Mouse (Mus musculus): ENCODE measurements around the gene Shroom4.

Gene Shroom4

DNA sequence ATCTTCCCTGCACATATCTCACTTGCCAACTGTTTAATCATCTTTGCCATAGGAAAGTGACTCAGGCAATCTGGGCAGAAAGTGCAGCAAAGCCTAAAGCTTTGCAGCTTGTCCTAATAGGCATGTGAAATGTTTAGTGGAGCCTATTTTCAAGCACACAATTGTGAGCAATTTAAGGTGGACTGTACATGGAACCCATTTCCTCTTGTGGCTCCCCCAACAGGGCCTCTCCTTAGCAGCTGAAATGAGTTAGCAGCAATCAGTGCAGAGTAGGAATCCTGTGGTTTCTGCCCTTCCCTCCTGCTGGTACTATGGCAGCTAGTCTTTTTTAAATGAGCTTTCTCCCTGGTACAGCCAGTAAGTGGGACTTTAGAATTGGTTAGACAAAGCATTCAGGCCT is 95.8 kb downstream of the Shroom4 start:
- DNase-seq (ENCODE audit: low spot score in 2 of 2), result no peak

DNA sequence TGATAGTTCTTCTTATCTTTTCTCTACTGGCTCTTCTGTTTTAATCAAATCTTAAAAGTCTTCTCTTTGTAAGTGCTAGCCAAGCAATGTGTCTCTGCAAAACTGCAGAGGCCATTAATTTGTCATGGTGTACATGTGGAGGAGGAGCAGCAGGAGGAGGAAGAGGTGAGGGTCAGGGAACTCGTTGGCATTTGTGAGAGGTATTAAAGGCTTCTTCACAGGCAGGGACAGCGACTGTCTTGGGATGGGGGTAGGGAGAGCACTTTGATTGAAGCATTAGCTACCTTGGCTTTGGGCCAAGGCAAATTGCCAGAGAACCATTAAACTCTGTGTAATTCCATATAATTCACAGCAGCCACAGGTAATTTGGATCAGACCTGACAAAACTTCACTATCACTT is 96.7 kb downstream of the Shroom4 start:
- no peak for DNase-seq (ENCODE audit: low spot score in 2 of 2)

DNA sequence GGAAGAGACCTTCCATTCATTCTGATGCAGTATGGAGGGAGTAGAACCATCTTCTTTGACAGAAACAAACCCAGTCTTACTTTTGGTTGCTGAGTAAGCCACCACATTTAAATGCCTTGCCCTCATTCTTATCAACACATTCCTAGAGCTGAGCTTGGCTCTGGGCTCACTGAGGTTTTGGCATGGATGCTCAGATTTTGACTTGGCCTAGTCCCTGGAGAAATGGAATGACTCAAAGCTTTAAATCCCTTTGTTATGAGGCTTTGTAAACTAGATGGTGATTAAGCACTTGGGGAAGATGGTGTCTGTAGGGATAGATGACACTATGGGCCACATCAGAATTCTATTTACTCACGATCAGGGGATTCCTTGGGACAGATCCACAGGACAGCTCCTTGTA is 102.2 kb downstream of the Shroom4 start:
- no peak for DNase-seq (ENCODE audit: low spot score in 2 of 2)

DNA sequence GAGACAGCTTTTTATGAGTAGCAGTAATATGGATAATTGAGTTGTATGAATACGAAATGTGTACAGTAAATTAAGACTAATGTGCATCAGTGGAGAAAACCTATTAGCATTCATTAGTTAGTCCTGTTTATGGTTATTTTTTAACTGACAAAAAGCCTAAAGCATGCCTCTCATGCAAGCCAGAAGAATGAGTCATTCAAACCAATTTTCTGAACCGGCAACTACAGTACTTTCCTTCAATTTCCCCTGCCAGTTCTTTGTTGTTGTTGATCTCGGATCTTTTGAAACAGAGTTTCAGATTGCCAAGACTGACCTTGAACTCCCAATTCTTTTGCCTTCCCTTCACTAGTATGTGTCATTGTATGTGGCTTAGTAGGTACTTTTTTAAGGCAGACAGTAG is 117.6 kb downstream of the Shroom4 start:
- DNase-seq (ENCODE audit: low spot score in 2 of 2), result no peak

DNA sequence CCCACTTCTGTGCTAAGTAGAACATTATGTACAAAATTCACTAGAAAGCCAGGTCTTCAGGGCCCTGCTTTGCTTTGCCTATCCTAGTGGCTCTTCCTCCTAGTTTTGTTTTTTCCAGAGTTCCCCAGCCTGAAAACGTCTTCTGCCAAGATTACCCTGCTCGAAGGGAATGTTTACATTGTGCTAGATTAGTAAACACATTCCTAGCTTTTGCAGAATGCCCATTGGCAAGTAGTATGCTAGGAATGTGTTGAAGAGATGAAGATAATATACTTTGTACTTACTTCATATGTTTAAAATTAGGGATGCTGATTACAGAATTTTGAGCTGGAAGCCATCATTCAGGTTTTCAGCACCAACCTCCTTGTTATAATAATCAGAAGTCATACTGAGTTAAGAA is 118.8 kb downstream of the Shroom4 start:
- no peak for DNase-seq (ENCODE audit: low spot score in 2 of 2)

DNA sequence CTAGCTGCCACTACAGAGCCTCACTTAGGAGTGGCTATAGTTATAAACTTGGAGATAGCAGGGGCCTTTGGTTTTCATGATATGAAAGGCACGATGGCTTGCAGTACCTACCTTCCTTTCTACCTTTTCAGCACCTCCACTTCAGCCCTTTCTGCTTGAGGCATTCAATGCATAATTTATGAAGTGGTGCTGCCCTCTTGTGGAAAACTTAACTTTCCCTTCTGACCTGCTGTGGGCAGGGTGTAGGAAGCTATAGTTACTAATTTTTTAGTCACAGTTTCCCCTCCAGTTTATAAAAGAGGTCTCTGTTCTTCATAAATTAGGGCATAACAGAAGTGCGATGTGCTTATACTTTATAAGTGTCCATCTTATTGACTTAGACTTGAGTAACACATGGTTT is 123.3 kb downstream of the Shroom4 start:
- DNase-seq (ENCODE audit: low spot score in 2 of 2), result no peak

DNA sequence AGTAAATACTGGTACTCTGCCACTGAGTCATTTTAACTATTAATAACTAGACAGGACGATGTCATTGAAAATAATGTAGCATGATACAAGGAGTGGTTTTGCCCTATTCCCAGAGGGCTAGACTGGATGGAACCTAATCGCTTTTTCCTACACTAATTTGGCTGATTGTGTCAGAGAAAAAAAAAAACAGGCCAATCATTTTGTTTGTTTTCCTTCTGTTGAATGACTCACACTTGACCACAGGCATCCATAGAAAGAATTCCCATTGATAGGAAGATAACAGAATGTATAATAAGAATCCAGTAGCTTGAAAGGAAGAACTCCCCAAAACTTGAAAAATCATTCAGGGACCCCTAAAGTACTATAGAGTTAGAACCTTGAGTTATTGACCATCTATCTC is 137.0 kb downstream of the Shroom4 start:
- no peak for DNase-seq (ENCODE audit: low spot score in 2 of 2)

DNA sequence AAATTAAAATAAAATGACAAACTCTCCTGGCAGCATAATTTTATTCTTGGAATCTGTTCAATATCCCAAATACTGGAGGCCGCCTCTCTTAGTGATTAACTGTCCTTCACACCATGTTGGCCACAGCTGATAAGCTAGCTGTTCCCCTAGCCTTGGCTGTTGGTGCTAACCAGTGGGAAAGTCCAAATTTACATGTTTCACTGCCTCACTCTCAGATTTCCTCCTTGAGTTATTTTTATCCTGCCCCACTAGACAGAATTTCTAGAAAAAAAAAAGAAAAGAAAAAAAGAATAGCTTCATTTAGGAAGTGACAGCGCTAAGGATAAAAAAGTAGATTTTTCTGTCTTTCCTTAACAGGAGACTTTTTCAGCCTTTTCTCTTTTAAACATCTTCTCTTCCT is 138.0 kb downstream of the Shroom4 start:
- DNase-seq (ENCODE audit: low spot score in 2 of 2), result no peak

DNA sequence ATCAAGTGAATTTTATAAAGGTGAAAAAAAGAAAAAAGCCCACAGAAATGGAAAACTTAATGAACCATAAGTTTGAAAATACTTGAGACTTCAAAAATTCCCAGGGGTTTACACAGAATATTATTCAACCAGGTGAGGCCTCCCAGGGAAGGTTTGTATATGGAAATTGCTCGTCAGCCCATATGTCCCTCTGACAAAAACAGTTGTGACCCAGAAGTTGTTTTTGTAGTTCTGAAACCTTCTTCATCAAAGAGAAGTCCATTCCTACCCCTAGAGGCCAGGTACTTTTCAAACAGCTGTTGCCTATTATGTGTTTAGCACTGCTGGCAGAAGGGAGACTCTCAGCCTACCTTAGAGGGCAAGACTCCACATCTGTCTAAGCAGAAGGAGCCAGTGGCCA is 165.4 kb downstream of the Shroom4 start:
- DNase-seq (ENCODE audit: low spot score in 2 of 2), result no peak

DNA sequence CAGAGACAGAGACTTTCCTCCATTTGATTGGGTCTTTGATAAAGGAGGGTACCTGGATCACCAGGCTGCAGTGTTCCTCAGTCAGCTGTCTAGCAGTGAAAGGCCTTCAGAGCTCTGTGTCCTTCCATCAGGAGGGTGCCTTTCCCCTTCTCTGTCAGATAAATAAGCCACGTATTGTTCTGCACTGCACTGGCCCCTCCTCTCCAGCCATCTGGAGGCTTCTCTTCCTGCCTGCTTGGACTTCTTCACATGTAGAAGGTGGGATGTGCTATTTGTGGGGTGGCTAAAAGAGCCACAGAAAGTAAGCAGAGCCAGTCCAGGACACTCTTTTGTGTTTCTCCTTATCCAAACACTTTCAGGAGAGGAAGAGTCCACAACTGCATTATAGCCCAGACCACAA is 174.9 kb downstream of the Shroom4 start:
- DNase-seq (ENCODE audit: low spot score in 2 of 2), result no peak

DNA sequence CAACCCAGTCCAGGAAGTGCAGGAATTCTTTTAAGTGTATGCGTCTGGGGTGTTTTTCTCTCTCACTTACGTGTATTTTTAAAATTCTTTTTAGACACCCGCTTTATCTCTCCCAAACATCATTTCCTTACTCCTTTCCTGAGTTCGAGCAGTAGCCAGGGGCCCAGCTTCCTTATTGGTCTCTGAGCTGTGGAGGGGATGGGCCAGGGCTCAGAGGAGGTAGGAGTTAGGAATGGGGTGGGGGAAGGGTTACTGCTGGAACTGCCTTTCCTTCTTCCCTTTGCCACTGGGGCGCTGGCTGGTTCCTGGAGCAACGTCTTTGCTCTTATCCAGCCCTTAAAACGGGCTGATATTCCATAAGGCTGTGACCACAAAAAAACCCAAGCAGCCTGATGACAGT is 177.3 kb downstream of the Shroom4 start:
- DNase-seq (ENCODE audit: low spot score in 2 of 2), result no peak

DNA sequence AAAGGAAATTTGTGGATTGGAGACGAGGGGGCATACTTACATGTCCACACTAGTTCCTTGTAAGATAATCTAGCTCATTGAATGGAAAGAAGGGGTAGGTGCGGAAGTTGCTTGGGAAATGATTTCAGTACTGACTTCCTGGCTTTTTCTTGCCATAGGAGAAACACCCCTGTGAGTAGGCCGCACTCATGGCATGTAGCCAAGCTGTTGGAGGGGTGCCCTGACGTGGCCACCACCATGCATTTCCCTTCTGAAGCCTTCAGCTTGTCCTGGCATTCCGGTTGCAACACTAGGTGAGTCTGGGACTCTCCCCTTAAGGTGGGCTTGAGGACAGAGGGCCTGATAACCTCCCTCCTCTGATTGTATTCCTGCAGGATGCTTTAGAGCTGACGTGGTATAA is 181.0 kb downstream of the Shroom4 start:
- no peak for DNase-seq (ENCODE audit: low spot score in 2 of 2)

DNA sequence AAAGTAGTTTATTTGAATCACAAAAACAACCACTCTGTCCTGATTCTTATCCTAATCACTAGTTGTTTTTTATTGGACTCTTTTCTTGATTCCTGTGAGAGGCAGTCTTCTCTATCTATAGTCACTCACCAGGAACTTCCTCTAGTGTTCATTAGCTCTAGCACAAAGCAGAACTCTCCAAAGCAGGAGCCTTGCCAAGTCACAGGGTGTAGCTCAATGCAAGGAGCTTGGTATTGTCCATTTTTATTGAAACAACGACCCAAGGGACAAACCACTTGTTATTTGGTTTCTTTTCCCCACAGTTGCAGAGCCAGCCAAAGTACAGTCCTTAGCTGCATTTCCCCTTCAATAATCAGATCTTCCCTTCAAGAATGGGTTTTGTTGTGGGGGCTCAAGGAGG is 181.5 kb downstream of the Shroom4 start:
- DNase-seq (ENCODE audit: low spot score in 2 of 2), result no peak

DNA sequence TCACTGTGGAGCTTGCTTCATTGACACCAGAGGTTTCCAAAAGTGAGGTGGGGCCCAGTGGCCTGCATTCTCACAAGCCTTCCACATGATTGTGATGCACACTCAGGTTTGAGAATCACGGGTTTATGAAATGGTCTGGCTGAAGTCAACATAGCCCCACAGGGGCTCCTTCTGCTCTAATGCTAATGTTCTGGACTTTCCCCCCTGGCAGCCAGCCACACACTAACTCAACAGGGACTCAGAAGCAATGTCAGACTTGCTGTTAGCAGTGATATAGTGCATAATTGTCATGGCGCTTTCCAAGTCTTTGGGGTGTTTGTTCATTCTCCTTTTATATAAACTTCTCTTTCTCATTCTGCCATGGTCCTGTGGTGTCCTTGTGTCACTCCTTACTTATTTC is 183.0 kb downstream of the Shroom4 start:
- no peak for DNase-seq (ENCODE audit: low spot score in 2 of 2)

DNA sequence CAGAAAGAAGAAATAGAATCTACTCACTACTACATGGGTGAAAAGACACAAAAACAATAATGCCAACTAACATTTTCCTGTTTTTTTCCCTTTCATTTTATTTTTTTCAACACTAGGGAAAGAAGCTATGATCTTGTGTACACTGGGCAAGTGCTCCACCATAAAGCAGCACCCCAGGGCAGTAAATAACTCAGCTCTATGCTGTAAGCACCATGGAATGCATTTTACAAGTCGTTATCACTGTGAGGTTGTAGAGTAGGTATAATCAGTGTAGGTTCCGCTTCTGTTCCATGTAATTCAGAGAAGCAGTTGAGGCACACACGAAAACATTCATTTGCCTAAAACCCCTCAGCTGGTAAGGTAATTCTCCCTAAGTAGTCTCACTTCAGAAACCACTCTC is 194.5 kb downstream of the Shroom4 start:
- no peak for DNase-seq (ENCODE audit: low spot score in 2 of 2)

DNA sequence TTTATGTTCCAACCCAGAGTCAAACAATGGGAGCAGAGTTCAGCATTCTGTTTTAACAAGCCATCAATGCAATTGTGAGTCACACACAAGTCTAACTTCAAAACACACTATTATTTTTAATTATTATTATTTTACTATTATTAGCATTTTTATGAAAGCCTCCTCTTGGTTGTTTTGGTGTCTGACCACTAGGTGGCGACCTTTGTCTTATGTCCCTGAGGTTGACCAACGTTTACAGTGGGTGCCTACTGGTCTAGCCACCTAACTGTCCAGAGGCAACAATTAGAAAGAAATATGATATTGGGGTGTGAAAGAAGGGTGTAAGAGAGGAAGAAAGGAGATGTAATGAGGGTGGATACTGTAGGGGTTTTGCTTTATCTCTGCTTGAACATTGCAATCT is 254.4 kb downstream of the Shroom4 start:
- DNase-seq (ENCODE audit: low spot score in 2 of 2), result no peak

DNA sequence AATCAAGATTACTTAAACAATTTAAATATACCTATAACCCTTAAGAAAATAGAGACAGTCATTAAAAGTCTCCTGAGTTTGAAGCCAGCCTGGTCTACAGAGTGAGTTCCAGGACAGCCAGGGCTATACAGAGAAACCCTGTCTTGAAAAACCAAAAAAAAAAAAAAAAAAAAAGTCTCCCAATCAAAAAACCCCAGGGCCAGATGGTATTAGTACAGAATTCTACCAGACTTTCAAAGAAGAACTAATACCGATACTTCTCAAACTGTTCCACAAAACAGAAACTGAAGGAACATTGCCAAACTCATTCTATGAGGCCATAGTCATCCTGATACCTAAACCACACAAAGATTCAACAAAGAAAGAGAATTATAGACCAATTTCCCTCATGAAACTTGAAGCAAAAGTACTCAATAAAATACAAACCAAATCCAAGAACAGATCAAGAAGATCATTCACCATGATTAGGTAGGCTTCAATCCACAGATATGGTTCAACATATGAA is 259.2 kb downstream of the Shroom4 start:
- DNase-seq (ENCODE audit: low spot score in 2 of 2), result no peak

Measured in spleen, postnatal 4 days (tissue).